Mouse (Mus musculus): Measurements from ENCODE around the gene Rps18. TPM values are rescaled to one million over a fixed set of nuclear protein-coding genes. Genes with fewer than 3 reads are reported as not detected.

Rps18 gene
- polyA plus RNA-seq (2012; rRNA removed), result 366 and 518 TPM in 2 replicates

DNA sequence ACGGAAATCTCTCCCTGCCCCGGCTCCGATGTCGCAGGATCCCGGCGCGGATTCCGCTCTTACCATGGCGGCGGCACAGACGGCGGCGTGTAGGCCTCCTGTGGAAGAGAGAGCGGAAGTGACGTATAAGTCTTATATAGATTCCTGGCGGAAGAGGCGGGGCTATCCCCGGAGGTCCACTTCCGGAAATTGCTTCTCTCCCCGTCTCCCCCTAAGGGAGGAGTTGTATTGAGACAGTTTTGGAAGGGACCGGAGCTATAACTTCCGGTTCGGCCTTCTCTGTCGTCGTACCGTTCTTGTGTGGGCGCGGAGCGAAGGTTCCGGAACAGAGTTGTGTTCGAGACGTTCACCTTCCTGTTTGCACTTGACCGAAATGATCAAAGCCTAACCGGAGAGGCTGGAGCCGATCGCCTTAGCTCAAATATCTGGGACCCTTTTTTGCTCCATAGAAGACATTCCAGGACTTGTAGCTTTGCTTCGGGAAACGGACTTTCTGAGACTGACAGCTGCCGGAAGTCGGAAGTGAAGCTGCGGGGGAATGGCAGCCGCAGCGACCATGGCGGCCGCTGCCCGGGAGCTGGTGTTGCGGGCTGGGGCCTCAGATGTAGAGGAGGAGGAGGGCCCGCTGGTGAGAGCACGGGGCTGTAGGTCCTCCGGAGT lies at the start of gene Rps18, which contains the start of gene Vps52:
Rps18 (minus strand) TSS at position 447 of the 660 bp plus-strand sequence.
Vps52 (plus strand) TSS at position 258 of the 660 bp plus-strand sequence.

GRCm38 (mm10) chr17:34000150-34000537 lies 44.3 kb upstream of the Rps18 start, which contains the start of gene H2-K1:
TSS of gene H2-K1 (minus strand) at chr17:34000347.

DNA sequence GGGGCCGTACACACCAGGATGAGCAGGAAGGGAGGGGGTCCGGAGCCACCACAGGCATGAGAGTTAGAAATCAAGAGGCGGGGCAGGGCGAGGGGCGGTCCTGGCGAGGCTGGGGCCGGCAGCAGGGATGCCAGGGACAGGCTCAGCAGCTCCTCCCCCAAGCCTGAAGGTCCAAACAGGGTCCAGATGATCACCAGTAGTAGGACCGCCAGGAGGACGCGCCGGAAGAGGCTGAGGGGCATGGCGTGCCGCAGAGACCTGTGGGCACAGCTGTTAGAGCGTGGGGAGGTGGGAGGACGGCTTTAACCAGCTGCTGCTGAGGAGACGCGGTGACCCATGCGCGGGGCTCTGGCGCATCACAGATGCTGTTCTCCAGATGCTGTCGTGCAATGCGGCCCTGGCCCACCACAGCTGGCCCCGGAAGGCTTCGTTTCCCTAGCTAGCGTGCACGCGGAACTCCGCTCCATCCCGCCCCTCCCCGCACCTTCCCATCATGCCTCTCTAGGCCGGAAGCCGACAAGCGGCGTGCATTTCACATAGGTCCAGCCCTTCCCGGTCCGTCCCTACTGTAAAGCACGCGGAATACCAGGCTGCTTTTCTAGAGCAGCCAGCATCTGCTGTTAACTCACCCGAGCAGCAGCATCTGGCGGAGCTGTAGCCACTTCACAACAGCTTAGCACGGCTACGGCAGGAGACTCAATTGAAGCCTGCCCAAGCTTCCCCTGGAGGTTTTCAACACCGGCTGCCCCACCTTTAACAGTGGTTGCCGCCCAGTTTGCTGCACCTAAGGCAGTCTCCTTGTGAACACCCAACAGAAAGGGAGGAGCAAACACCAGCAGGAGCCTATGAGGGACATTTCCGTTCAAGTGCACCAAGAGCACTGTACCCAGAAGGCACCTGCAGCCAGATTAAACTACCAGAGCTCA lies 4.5 kb downstream of the Rps18 start, which contains the start of gene B3galt4:
B3galt4 (minus strand) TSS at position 468 of the 926 bp plus-strand sequence.

DNA sequence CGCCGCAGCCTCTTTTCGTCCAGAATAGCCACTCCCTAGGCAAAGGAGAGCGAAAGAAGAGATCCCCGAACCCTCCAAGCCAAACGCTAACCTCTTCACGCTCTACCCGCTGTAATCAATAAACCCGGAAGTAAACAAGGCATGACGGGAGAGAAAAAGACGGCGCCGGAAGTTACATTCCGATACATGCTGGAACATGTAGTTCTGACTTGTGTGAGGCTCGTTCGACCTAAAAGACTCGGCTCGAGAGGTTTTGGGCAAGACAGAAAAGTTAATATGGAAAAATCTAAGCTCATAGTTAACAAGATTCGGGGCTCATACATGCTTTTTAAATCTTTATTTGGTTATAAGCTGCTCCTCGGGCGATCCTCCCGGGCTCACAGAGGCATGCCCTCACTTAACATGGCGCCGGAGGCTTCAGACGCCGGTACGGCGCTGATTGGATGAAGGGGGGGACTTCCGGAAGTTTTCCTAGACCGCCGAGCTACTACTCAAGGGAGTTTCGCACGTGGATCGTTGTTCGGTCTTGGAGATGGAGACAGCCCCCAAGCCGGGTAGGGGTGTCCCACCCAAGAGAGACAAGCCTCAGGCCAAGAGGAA lies 15.5 kb downstream of the Rps18 start, which contains the start of the genes Pfdn6 and Wdr46:
Pfdn6 (minus strand) TSS at position 138 of the 600 bp plus-strand sequence.
Wdr46 (plus strand) TSS at position 455 of the 600 bp plus-strand sequence.

GRCm38 (mm10) chr17:33929371-33930279 lies 26.2 kb downstream of the Rps18 start, which contains the start of gene Rgl2:
TSS of gene Rgl2 (plus strand) at chr17:33929543.

GRCm38 (mm10) chr17:33915671-33916250 lies 40.0 kb downstream of the Rps18 start, which contains the start of the genes Tapbp and Zbtb22:
TSS of gene Tapbp (plus strand) at chr17:33915899.
TSS of gene Zbtb22 (plus strand) at chr17:33915904.

GRCm38 (mm10) chr17:33909077-33909868 lies 46.5 kb downstream of the Rps18 start, which contains the start of gene Daxx:
TSS of gene Daxx (plus strand) at chr17:33909414.

DNA sequence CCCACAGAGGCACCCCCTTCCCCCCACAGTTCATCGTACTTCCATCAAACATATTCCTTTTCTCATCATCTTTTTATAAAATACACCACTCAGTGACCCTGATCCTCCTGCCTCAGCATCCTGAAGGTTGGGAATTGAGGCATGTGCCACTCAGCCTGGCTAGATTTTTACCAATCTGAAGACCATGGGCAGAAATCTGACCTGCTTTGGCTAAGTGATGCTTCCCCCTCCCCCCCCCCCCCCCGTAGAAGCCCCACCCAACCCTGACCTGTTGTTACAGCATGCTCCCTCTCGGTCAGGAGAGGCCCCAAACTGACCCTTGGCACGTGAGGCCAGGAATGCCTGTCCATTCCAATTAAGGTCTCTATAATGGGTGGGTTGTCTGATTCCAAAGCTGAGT lies 51.0 kb downstream of the Rps18 start, which contains the start of gene Platr17:
Platr17 (plus strand) TSS at position 301 of the 400 bp plus-strand sequence.

Other genes with a start within 250 kb of the Rps18 start
- 85.9 and 104 TPM in 2 replicates for gene March2, start 237.3 kb downstream of the Rps18 start, polyA plus RNA-seq (2012; rRNA removed)
- 299 and 329 TPM in 2 replicates for gene Rab11b, start 195.5 kb downstream of the Rps18 start, polyA plus RNA-seq (2012; rRNA removed)
- 5.4 and 9.5 TPM in 2 replicates for gene Angptl4, start 174.2 kb downstream of the Rps18 start, polyA plus RNA-seq (2012; rRNA removed)
- 30.2 and 34.8 TPM in 2 replicates for gene Kank3, start 145.5 kb downstream of the Rps18 start, polyA plus RNA-seq (2012; rRNA removed)
- gene Rps28, start 131.4 kb downstream of the Rps18 start, polyA plus RNA-seq (2012; rRNA removed), result 815 and 940 TPM in 2 replicates
- gene Ndufa7, start 131.4 kb downstream of the Rps18 start, polyA plus RNA-seq (2012; rRNA removed), result 580 and 659 TPM in 2 replicates
- gene Cd320, start 112.9 kb downstream of the Rps18 start, polyA plus RNA-seq (2012; rRNA removed), result 61.8 and 108 TPM in 2 replicates
- gene Gm7029, start 82.2 kb downstream of the Rps18 start, polyA plus RNA-seq (2012; rRNA removed), result not detected in 2 replicates
- gene Kifc1, start 65.3 kb downstream of the Rps18 start, polyA plus RNA-seq (2012; rRNA removed), result 12.1 and 12.9 TPM in 2 replicates
- gene Platr17, start 50.9 kb downstream of the Rps18 start, polyA plus RNA-seq (2012; rRNA removed), result not detected in 2 replicates
- gene Daxx, start 46.6 kb downstream of the Rps18 start, polyA plus RNA-seq (2012; rRNA removed), result 32.6 and 36.6 TPM in 2 replicates
- 244 and 249 TPM in 2 replicates for gene Tapbp, start 40.1 kb downstream of the Rps18 start, polyA plus RNA-seq (2012; rRNA removed)
- 97.9 and 111 TPM in 2 replicates for gene Zbtb22, start 40.1 kb downstream of the Rps18 start, polyA plus RNA-seq (2012; rRNA removed)
- gene Rgl2, start 26.5 kb downstream of the Rps18 start, polyA plus RNA-seq (2012; rRNA removed), result 131 and 156 TPM in 2 replicates
- 18.8 and 21.1 TPM in 2 replicates for gene Pfdn6, start 15.7 kb downstream of the Rps18 start, polyA plus RNA-seq (2012; rRNA removed)
- 15.9 and 18.7 TPM in 2 replicates for gene Wdr46, start 15.3 kb downstream of the Rps18 start, polyA plus RNA-seq (2012; rRNA removed)
- gene B3galt4, start 4.5 kb downstream of the Rps18 start, polyA plus RNA-seq (2012; rRNA removed), result 24.6 and 27.7 TPM in 2 replicates
- 54.1 and 71.0 TPM in 2 replicates for gene Vps52, start 189 bp downstream of the Rps18 start, polyA plus RNA-seq (2012; rRNA removed)
- 2,709 and 3,111 TPM in 2 replicates for gene H2-K1, start 44.3 kb upstream of the Rps18 start, polyA plus RNA-seq (2012; rRNA removed)
- gene Ring1, start 68.7 kb upstream of the Rps18 start, polyA plus RNA-seq (2012; rRNA removed), result 80.0 and 97.6 TPM in 2 replicates
- gene H2-Ke6, start 72.1 kb upstream of the Rps18 start, polyA plus RNA-seq (2012; rRNA removed), result 114 and 160 TPM in 2 replicates
- gene Slc39a7, start 75.7 kb upstream of the Rps18 start, polyA plus RNA-seq (2012; rRNA removed), result 206 and 248 TPM in 2 replicates
- 83.2 and 89.6 TPM in 2 replicates for gene Rxrb, start 75.8 kb upstream of the Rps18 start, polyA plus RNA-seq (2012; rRNA removed)
- gene Col11a2, start 83.4 kb upstream of the Rps18 start, polyA plus RNA-seq (2012; rRNA removed), result 1.3 and 1.8 TPM in 2 replicates
- gene H2-Oa, start 136.3 kb upstream of the Rps18 start, polyA plus RNA-seq (2012; rRNA removed), result 8.8 and 10.4 TPM in 2 replicates
- 33.6 and 41.0 TPM in 2 replicates for gene H2-DMa, start 163.5 kb upstream of the Rps18 start, polyA plus RNA-seq (2012; rRNA removed)
- gene Brd2, start 166.6 kb upstream of the Rps18 start, polyA plus RNA-seq (2012; rRNA removed), result 82.1 and 90.7 TPM in 2 replicates
- gene H2-DMb2, start 187.3 kb upstream of the Rps18 start, polyA plus RNA-seq (2012; rRNA removed), result 18.1 and 19.6 TPM in 2 replicates
- gene H2-DMb1, start 197.1 kb upstream of the Rps18 start, polyA plus RNA-seq (2012; rRNA removed), result 38.9 and 63.4 TPM in 2 replicates
- gene Tap1, start 231.6 kb upstream of the Rps18 start, polyA plus RNA-seq (2012; rRNA removed), result 27.1 and 29.4 TPM in 2 replicates
- 46.3 and 67.5 TPM in 2 replicates for gene Psmb9, start 231.8 kb upstream of the Rps18 start, polyA plus RNA-seq (2012; rRNA removed)
- gene Psmb8, start 241.7 kb upstream of the Rps18 start, polyA plus RNA-seq (2012; rRNA removed), result 54.9 and 80.3 TPM in 2 replicates
- gene Tap2, start 247.5 kb upstream of the Rps18 start, polyA plus RNA-seq (2012; rRNA removed), result 37.1 and 41.0 TPM in 2 replicates